Mouse (Mus musculus): Measurements from ENCODE around the gene Polr3k. TPM values are rescaled to one million over a fixed set of nuclear protein-coding genes. Genes with fewer than 3 reads are reported as not detected.

Polr3k gene
- polyA plus RNA-seq (2015; fragmentation: Nextera tagmentation; extraction: Ambion mirVana) = 55.4 and 58.2 TPM in 2 replicates

DNA sequence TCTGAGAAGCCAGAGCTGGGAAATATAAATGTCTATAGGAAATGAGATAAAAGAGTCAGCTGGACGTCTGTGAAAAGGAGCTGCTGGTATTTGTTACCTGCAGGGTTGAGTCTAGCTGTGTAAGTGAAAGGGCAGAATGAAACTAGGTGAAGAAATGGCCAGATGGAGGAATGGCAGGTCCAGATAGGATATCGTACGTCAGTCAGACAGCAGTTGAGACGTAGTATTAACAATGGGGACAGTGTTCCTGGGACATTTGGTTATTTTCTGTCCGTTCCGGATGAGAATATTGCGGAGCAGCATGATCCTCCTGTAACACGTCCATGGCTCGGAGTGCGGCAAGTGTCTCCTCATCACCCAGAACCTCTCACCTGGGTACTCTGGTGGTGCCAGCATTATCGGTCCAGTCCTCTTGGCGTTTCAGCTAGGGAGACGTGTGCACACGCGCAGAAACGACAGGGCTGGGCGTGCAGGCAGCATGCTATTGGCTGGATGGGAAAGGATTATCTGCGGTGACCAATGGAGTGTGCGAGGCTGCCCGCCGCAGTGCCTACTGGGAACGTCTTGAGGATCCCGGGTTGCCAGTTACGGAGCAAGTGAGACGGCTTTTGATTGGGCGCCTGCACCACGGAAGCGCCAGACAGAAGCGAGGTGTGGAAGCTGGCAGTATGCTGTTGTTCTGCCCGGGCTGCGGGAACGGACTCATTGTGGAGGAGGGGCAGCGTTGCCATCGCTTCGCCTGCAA is at the start of gene Polr3k:
Polr3k (plus strand) TSS at position 547 of the 745 bp plus-strand sequence.
- no peaks in the 10 kb centered on the region for H3K27me3 ChIP-seq (ENCODE audit: insufficient read depth, low read length)
- H3K9me3 ChIP-seq (replicated peaks; ENCODE audit: low read length) = no peaks in the 10 kb centered on the region
- under 1% methylated on average over 35 of the region's 35 CpGs for WGBS
- peak within 1 kb of the TSS; percentile 73 for H3K9ac ChIP-seq (ENCODE audit: low read depth, low read length)
- peak within 1 kb of the TSS; percentile 62 for H3K4me3 ChIP-seq (replicated peaks; ENCODE audit: low read depth, low read length)
- peaks cover 7% of the 10 kb centered on the region for H3K36me3 ChIP-seq (ENCODE audit: insufficient read depth, low read length)
- no peak for TF ChIP-seq CTCF (IDR thresholded peaks at IDR 0.05; ENCODE audit: low read depth)
- H3K4me1 ChIP-seq (replicated peaks; ENCODE audit: insufficient read depth, low read length) = peaks cover 8% of the 10 kb centered on the region; the same call in 1 of the 2 replicates
- H3K4me2 ChIP-seq (ENCODE audit: low read length) = peak within 1 kb of the TSS; percentile 90
- DNase-seq (ENCODE audit: low spot score) = peak; percentile 98
- peak within 1 kb of the TSS; percentile 60 for H3K27ac ChIP-seq
- ATAC-seq (replicated peaks; ENCODE audit: low FRiP score, low read depth) = peak; percentile 100

DNA sequence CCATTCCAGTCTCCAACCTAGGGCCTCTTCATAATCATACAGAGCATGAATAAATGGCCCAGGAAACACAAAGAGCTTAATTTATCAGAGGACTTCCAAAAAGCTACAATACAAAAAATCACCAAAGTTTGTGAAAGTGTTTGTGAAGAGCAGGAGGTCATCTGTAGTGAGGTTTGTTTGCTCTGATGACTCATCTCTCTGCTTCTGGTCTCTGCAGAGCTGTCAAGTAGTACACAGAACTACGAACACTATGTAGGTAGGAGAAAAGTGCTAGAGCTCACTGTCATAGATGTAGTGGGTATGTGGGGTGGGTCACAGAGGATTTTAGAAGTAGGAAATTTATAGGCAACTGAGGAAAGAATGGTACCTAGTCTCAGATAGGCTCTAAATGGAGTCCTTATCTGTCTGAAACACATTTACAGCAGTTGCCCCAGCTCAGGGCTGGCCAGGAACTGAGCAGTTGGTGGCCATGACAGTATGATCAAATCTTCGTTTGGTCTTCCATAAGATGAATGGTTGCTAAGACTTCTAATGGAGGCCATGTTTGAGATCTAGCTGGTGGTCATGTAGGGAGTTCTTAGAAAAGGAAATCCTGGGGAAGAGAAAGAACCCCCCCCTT is 35.0 kb upstream of the Polr3k start:
- Histone ChIP-seq H3K27me3 (ENCODE audit: insufficient read depth, low read length) (no peaks in the 10 kb centered on the region), H3K4me1 (replicated peaks; ENCODE audit: insufficient read depth, low read length) (no peaks in the 10 kb centered on the region), H3K4me2 (ENCODE audit: low read length) (no peak overlapping the region), H3K36me3 (ENCODE audit: insufficient read depth, low read length) (no peaks in the 10 kb centered on the region), H3K9me3 (replicated peaks; ENCODE audit: low read length) (no peaks in the 10 kb centered on the region), H3K4me3 (replicated peaks; ENCODE audit: low read depth, low read length) (no peak overlapping the region), H3K27ac (no peak overlapping the region), H3K9ac (ENCODE audit: low read depth, low read length) (no peak overlapping the region)
- DNase-seq (ENCODE audit: low spot score) (no peak), ATAC-seq (replicated peaks; ENCODE audit: low FRiP score, low read depth) (no peak)
- TF ChIP-seq CTCF (IDR thresholded peaks at IDR 0.05; ENCODE audit: low read depth) = no peak
- 64% methylated on average over 2 of the region's 2 CpGs for WGBS

DNA sequence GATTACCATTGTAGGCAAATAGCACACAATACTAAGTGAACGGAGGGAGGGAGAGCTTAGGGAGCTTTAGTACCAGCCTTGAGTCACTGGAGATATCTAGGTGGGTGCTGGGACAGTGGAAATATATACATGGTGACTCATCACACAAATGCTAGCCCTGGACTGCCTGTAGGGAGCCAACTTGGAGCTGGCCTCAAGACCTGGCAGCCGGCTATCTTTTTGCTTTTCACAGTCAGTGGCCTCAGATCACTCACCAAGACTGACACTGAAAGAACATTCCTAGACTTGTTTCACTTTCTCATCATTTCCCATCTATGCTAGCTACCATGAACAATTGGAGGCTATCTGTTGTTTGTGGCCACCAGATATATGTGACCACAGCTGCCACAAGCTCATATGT is 31.4 kb upstream of the Polr3k start:
- TF ChIP-seq CTCF (IDR thresholded peaks at IDR 0.05; ENCODE audit: low read depth) = no peak
- DNase-seq (ENCODE audit: low spot score) (no peak), ATAC-seq (replicated peaks; ENCODE audit: low FRiP score, low read depth) (no peak)

DNA sequence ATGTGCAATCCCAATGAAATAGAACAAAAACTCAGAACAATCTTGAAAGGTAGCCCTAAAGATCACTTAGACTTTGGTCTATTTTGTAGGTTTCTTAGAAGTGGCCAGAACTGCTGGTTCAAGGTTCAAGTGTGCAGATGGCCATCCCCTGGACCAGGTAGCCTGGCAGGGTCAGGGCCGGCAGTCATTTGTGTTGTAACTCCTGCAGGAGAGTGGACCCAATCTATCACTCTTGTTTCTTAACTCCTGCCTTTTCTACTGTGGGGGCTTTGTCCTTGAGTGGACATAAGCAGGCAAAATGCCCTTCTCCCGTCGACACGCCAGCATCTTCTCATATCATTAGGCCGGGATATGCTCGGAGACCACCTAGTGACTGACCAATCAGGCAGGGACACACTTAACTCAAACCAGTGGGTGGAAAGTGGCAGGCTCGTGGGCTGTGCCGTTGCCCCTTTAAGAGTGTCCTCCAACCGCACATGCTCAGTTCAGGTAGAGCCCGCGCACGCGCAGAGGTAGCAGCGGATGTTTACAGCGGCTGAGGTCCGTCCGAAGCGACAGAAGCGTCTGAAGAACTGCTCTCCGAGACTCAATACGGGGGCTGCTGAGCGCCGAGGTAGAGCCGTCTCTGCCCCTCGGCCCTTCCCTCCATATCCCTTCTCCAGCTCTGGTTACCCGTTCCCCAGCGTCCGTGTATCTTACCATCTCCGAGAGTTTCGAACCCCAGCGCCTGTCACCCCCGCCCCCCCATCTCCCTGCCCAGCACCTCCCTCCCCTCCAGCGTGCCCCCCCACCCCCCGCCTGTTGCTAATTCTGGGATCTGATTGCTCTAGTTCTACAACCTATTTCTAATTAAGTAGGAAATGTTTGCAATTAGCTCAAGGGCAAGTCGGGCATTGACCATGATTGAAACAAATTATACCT is 26.5 kb upstream of the Polr3k start, which contains the start of gene Pcmtd2:
Pcmtd2 (plus strand) TSS at position 483 of the 921 bp plus-strand sequence.
- peaks cover 2% of the 10 kb centered on the region; the same call in 1 of the 2 replicates for H3K36me3 ChIP-seq (ENCODE audit: insufficient read depth, low read length)
- peak within 1 kb of the TSS; percentile 58 for H3K4me2 ChIP-seq (ENCODE audit: low read length)
- peak within 1 kb of the TSS; percentile 76 for H3K9ac ChIP-seq (ENCODE audit: low read depth, low read length)
- H3K4me1 ChIP-seq (replicated peaks; ENCODE audit: insufficient read depth, low read length) = peaks cover 4% of the 10 kb centered on the region; the same call in 1 of the 2 replicates
- peak within 1 kb of the TSS; percentile 91 for H3K27ac ChIP-seq
- H3K4me3 ChIP-seq (replicated peaks; ENCODE audit: low read depth, low read length) = peak within 1 kb of the TSS; percentile 70
- peak; percentile 98 for ATAC-seq (replicated peaks; ENCODE audit: low FRiP score, low read depth)
- no peaks in the 10 kb centered on the region for H3K9me3 ChIP-seq (replicated peaks; ENCODE audit: low read length)
- H3K27me3 ChIP-seq (ENCODE audit: insufficient read depth, low read length) = no peaks in the 10 kb centered on the region
- peak; percentile 98 for DNase-seq (ENCODE audit: low spot score)
- under 1% methylated on average over 35 of the region's 35 CpGs for WGBS
- no peak for TF ChIP-seq CTCF (IDR thresholded peaks at IDR 0.05; ENCODE audit: low read depth)

More for the DNA sequence above, 31.4 kb upstream of the Polr3k start:
- H3K4me1 ChIP-seq (replicated peaks; ENCODE audit: insufficient read depth, low read length) = no peaks in the 10 kb centered on the region
- no peaks in the 10 kb centered on the region for H3K9me3 ChIP-seq (replicated peaks; ENCODE audit: low read length)
- H3K27me3 ChIP-seq (ENCODE audit: insufficient read depth, low read length) = no peaks in the 10 kb centered on the region
- H3K36me3 ChIP-seq (ENCODE audit: insufficient read depth, low read length) = no peaks in the 10 kb centered on the region
- no peak overlapping the region for H3K4me3 ChIP-seq (replicated peaks; ENCODE audit: low read depth, low read length)
- H3K27ac ChIP-seq = no peak overlapping the region
- no peak overlapping the region for H3K4me2 ChIP-seq (ENCODE audit: low read length)
- WGBS = 96% methylated on average over 2 of the region's 2 CpGs
- no peak overlapping the region for H3K9ac ChIP-seq (ENCODE audit: low read depth, low read length)

DNA sequence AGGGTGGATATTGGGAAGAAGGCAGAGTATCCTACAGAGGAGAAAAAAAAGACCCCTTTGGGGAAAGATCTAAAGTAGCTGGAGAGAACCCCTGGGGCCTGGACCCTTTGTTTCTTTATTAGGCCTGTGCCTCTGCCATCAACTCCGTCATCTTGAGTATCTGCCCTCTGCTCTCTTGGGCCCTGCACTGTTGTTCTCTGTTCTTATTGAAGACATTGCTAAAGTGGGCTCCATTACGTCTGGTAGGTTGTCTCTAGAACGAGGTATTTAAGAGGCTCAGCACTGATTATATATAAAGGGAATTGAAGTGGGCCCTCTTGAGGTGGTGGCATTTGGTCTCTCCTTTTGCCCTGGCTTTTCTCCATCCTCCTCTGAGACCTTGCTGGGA is 25.9 kb upstream of the Polr3k start:
- peak overlapping the region; percentile 91 for H3K27ac ChIP-seq

More for the DNA sequence above, 25.9 kb upstream of the Polr3k start:
- DNase-seq (ENCODE audit: low spot score) = peak; percentile 50
- Histone ChIP-seq H3K9ac (ENCODE audit: low read depth, low read length) (peak overlapping the region; percentile 76), H3K27me3 (ENCODE audit: insufficient read depth, low read length) (no peaks in the 10 kb centered on the region), H3K4me1 (replicated peaks; ENCODE audit: insufficient read depth, low read length) (peaks cover 4% of the 10 kb centered on the region; the same call in 1 of the 2 replicates), H3K4me3 (replicated peaks; ENCODE audit: low read depth, low read length) (peak overlapping the region; percentile 70), H3K36me3 (ENCODE audit: insufficient read depth, low read length) (peaks cover 3% of the 10 kb centered on the region; the same call in 1 of the 2 replicates), H3K9me3 (replicated peaks; ENCODE audit: low read length) (no peaks in the 10 kb centered on the region), H3K4me2 (ENCODE audit: low read length) (peak overlapping the region; percentile 58)
- no peak for ATAC-seq (replicated peaks; ENCODE audit: low FRiP score, low read depth)
- TF ChIP-seq CTCF (IDR thresholded peaks at IDR 0.05; ENCODE audit: low read depth) = no peak
- 3% methylated on average over 3 of the region's 3 CpGs for WGBS
